Mouse (Mus musculus) cerebellum, adult 2 months (tissue): ENCODE data around the gene Gab2. TPM values are rescaled to one million over a fixed set of nuclear protein-coding genes. Genes with fewer than 3 reads are reported as not detected.

Experiments used
- DNase-seq, 2 experiments: peaks; one replicate each; pipeline ENCODE4 v3.0.0; 2021
- H3K27ac ChIP-seq: fragments of 200-500 bp; 2 replicates; pipeline ENCODE4 v1.5.1; 2012; ENCODE audit warnings: low read length, control low read depth, inconsistent platforms; ENCODE audit not compliant: insufficient read depth
- H3K27me3 ChIP-seq: fragments of 200-500 bp; 2 replicates; pipeline ENCODE4 v1.6.1; 2012; ENCODE audit warnings: inconsistent platforms, mild to moderate bottlenecking, low read length, moderate library complexity; ENCODE audit not compliant: control insufficient read depth, insufficient read depth
- H3K4me1 ChIP-seq: fragments of 200-500 bp; 2 replicates; pipeline ENCODE4 v1.6.1; 2011; ENCODE audit warnings: low read length; ENCODE audit not compliant: control insufficient read depth, insufficient read depth
- H3K4me3 ChIP-seq: fragments of 200-500 bp; replicated peaks from 2 replicates; pipeline ENCODE3; 2011; ENCODE audit warnings: mild to moderate bottlenecking, low read depth, low read length, control low read depth; ENCODE audit not compliant: insufficient read depth
- CTCF ChIP-seq: fragments of 200-500 bp; IDR thresholded peaks from 2 replicates; pipeline ENCODE4 v1.5.1; 2011; ENCODE audit warnings: low read depth, mild to moderate bottlenecking, control low read depth, low read length, moderate library complexity, borderline replicate concordance; ENCODE audit not compliant: insufficient read depth
- POLR2A ChIP-seq: fragments of 200-500 bp; IDR thresholded peaks from 2 replicates; pipeline ENCODE4 v1.6.1; 2011; ENCODE audit warnings: low read length, control low read depth, borderline replicate concordance; ENCODE audit not compliant: insufficient read depth
- WGBS: fragments of 180-500 bp; shearing (Covaris S2); methylation state at CpG from one replicate; pipeline ENCODE4 v1.1.7; 2018; 5-methylcytosine and 5-hydroxymethylcytosine counted together
- polyA plus RNA-seq: library from polyadenylated mRNA; depleted of rRNA; stranded (reverse); fragments of >200 nt; gene quantifications from 2 replicates; pipeline ENCODE4 v1.2.3, GENCODE M21; 2012

Gab2 gene
- polyA plus RNA-seq, 1 experiment = 16.3 TPM

- no peak for TF ChIP-seq CTCF
- TF ChIP-seq POLR2A = no peak
- peak in 1 of 2 experiments; percentile 9 for DNase-seq
- Histone ChIP-seq H3K4me1 (peaks cover 24% of the 10 kb centered on the region), H3K27me3 (no peaks in the 10 kb centered on the region), H3K27ac (no peak overlapping the region), H3K4me3 (no peak overlapping the region)
- WGBS = 53% methylated on average over 9 of the region's 9 CpGs
Observed at GRCm38 (mm10) chr7:97346111-97346821, 264.9 kb downstream of the Gab2 start.

- 80% methylated on average over 4 of the region's 4 CpGs for WGBS
- H3K27ac ChIP-seq = no peak overlapping the region
- no peak for DNase-seq
Observed at GRCm38 (mm10) chr7:97346822-97347166, 265.4 kb downstream of the Gab2 start.

GRCm38 (mm10) chr7:97347464-97347863, 266.1 kb downstream of the Gab2 start:
- no peak overlapping the region for H3K4me3 ChIP-seq
- no peaks in the 10 kb centered on the region for H3K27me3 ChIP-seq
- WGBS = over 99% methylated on average over 15 of the region's 15 CpGs
- peaks cover 24% of the 10 kb centered on the region for H3K4me1 ChIP-seq
- no peak overlapping the region for H3K27ac ChIP-seq
- DNase-seq = no peak
- TF ChIP-seq POLR2A (no peak), CTCF (no peak)

More at GRCm38 (mm10) chr7:97346822-97347166, 265.4 kb downstream of the Gab2 start:
- Histone ChIP-seq H3K27me3 (no peaks in the 10 kb centered on the region), H3K4me3 (no peak overlapping the region), H3K4me1 (peaks cover 24% of the 10 kb centered on the region)
- TF ChIP-seq POLR2A (no peak), CTCF (no peak)

- Histone ChIP-seq H3K4me3 (no peak overlapping the region), H3K27ac (no peak overlapping the region), H3K27me3 (no peaks in the 10 kb centered on the region), H3K4me1 (peaks cover 24% of the 10 kb centered on the region)
- TF ChIP-seq CTCF (no peak), POLR2A (no peak)
- 93% methylated on average over 3 of the region's 3 CpGs for WGBS
- DNase-seq = no peak
Observed at GRCm38 (mm10) chr7:97348318-97348717, 266.9 kb downstream of the Gab2 start.

GRCm38 (mm10) chr7:97348836-97349235, 267.4 kb downstream of the Gab2 start:
- H3K27ac ChIP-seq = no peak overlapping the region
- DNase-seq = no peak
- H3K27me3 ChIP-seq = no peaks in the 10 kb centered on the region
- 87% methylated on average over 5 of the region's 5 CpGs for WGBS
- no peak overlapping the region for H3K4me3 ChIP-seq
- TF ChIP-seq POLR2A (no peak), CTCF (no peak)
- H3K4me1 ChIP-seq = peaks cover 24% of the 10 kb centered on the region

- no peak for DNase-seq
- Histone ChIP-seq H3K4me1 (peaks cover 21% of the 10 kb centered on the region), H3K27me3 (no peaks in the 10 kb centered on the region), H3K27ac (no peak overlapping the region), H3K4me3 (no peak overlapping the region)
- TF ChIP-seq POLR2A (no peak), CTCF (no peak)
- WGBS = 94% methylated on average over 6 of the region's 6 CpGs
Observed at GRCm38 (mm10) chr7:97349438-97349837, 268.1 kb downstream of the Gab2 start.

- WGBS = 72% methylated on average over 5 of the region's 5 CpGs
Observed at GRCm38 (mm10) chr7:97350891-97351290, 269.5 kb downstream of the Gab2 start.

More at GRCm38 (mm10) chr7:97350891-97351290, 269.5 kb downstream of the Gab2 start:
- H3K4me1 ChIP-seq = peaks cover 8% of the 10 kb centered on the region
- H3K27ac ChIP-seq = no peak overlapping the region
- TF ChIP-seq CTCF = no peak
- no peak for TF ChIP-seq POLR2A
- H3K4me3 ChIP-seq = no peak overlapping the region
- no peak for DNase-seq
- no peaks in the 10 kb centered on the region for H3K27me3 ChIP-seq
